Mouse (Mus musculus) ES-E14 (cell line): ENCODE results near the gene Pip4k2a. TPM values are rescaled to one million over a fixed set of nuclear protein-coding genes. Genes with fewer than 3 reads are reported as not detected.

Source experiments
- DNase-seq: peaks from one replicate; pipeline ENCODE4 v3.0.0-alpha.2; 2013; ENCODE audit warnings: low read depth, low spot score
- H3K27ac ChIP-seq: 2 replicates; pipeline ENCODE4 v1.5.1; 2012; ENCODE audit warnings: low read depth, mild to moderate bottlenecking, low read length, moderate library complexity, mixed read lengths; ENCODE audit not compliant: poor library complexity, insufficient read depth, severe bottlenecking
- H3K36me3 ChIP-seq: 2 replicates; pipeline ENCODE4 v1.6.1; 2012; ENCODE audit warnings: mild to moderate bottlenecking, low read length, moderate library complexity, mixed read lengths; ENCODE audit not compliant: control insufficient read depth, poor library complexity, insufficient read depth, severe bottlenecking
- H3K4me1 ChIP-seq, 2 experiments: fragments of 150-350 bp in 1 of 2; sonication (generic) in 1 of 2; 2 replicates each; pipeline ENCODE4 v1.6.1; 2012; ENCODE audit warnings: low read length in 2 of 2, mild to moderate bottlenecking in 1 of 2, mixed read lengths in 1 of 2; ENCODE audit not compliant: control insufficient read depth in 2 of 2, insufficient read depth in 2 of 2, poor library complexity in 1 of 2
- H3K4me3 ChIP-seq, 2 experiments: fragments of 150-350 bp in 1 of 2; sonication (generic) in 1 of 2; 2 replicates each; pipeline ENCODE4 v1.5.1; 2012; ENCODE audit warnings: low read length in 2 of 2, low read depth in 1 of 2, mild to moderate bottlenecking in 1 of 2, mixed read lengths in 1 of 2; ENCODE audit not compliant: insufficient read depth in 1 of 2, poor library complexity in 1 of 2, severe bottlenecking in 1 of 2
- H3K9ac ChIP-seq: 2 replicates; pipeline ENCODE4 v1.6.1; 2012; ENCODE audit warnings: low read depth, mild to moderate bottlenecking, low read length, mixed read lengths; ENCODE audit not compliant: poor library complexity, insufficient read depth, severe bottlenecking
- H3K9me3 ChIP-seq: fragments of 150-350 bp; sonication (generic); 2 replicates; pipeline ENCODE4 v1.6.1; 2012; ENCODE audit warnings: low read depth, mild to moderate bottlenecking, low read length; ENCODE audit not compliant: control insufficient read depth, insufficient read depth
- CHD2 ChIP-seq: IDR thresholded peaks from 2 replicates; pipeline ENCODE4 v1.6.1; 2014; ENCODE audit warnings: mild to moderate bottlenecking, low read depth, low read length, inconsistent platforms
- HCFC1 ChIP-seq: IDR thresholded peaks from 2 replicates; pipeline ENCODE4 v1.6.1; 2012; ENCODE audit warnings: low read length, inconsistent platforms, borderline replicate concordance; ENCODE audit not compliant: insufficient read depth
- MAFK ChIP-seq: IDR thresholded peaks from 2 replicates; pipeline ENCODE4 v1.6.1; 2014; ENCODE audit warnings: mild to moderate bottlenecking, low read depth, low read length, inconsistent platforms; ENCODE audit not compliant: insufficient read depth
- ZC3H11A ChIP-seq: IDR thresholded peaks from 2 replicates; pipeline ENCODE4 v1.6.1; 2012; ENCODE audit warnings: low read depth, mild to moderate bottlenecking, inconsistent platforms, low read length, borderline replicate concordance
- ZNF384 ChIP-seq: IDR thresholded peaks from 2 replicates; pipeline ENCODE4 v1.6.1; 2012; ENCODE audit warnings: low read depth, low read length, inconsistent platforms
- in situ Hi-C, 2 experiments: fragments of 600-800 bp; cut with MboI; formaldehyde crosslinking; loops; one replicate each; pipeline ENCODE4 v1.15.1; 2025; ENCODE audit warnings: low sequenced_read_pairs in 2 of 2, inconsistent platforms in 1 of 2; ENCODE audit not compliant: unreplicated experiment in 2 of 2
- total RNA-seq: library from RNA; depleted of rRNA; stranded (reverse); fragments of 300-350 nt; gene quantifications from 2 replicates; pipeline ENCODE4 v1.2.3, GENCODE M21; 2012

The Pip4k2a gene
- total RNA-seq, 1 experiment: 3.0 TPM

GRCm38 (mm10) chr2:18874626-18875025, 123.3 kb downstream of the Pip4k2a start:
- no peak for DNase-seq
- H3K27ac ChIP-seq: no peak overlapping the region
- no peaks in the 10 kb centered on the region; the same call in 1 of the 2 replicates for H3K36me3 ChIP-seq
- no peaks in the 10 kb centered on the region for H3K9me3 ChIP-seq
- TF ChIP-seq MAFK: no peak
- no peak for TF ChIP-seq ZNF384
- TF ChIP-seq ZC3H11A: no peak
- TF ChIP-seq HCFC1: no peak
- TF ChIP-seq CHD2: no peak
- no peak overlapping the region for H3K4me3 ChIP-seq
- in situ Hi-C loops: no loop called here
- no peak overlapping the region for H3K9ac ChIP-seq
- H3K4me1 ChIP-seq: no peaks in the 10 kb centered on the region

- Histone ChIP-seq H3K9ac (no peak overlapping the region), H3K36me3 (no peaks in the 10 kb centered on the region; the same call in 1 of the 2 replicates), H3K9me3 (no peaks in the 10 kb centered on the region), H3K4me1 (no peaks in the 10 kb centered on the region), H3K4me3 (no peak overlapping the region), H3K27ac (no peak overlapping the region)
- no peak for DNase-seq
- TF ChIP-seq ZC3H11A: no peak
- TF ChIP-seq CHD2: no peak
- TF ChIP-seq MAFK: no peak
- no peak for TF ChIP-seq ZNF384
- no peak for TF ChIP-seq HCFC1
- in situ Hi-C loops: no loop called here
Measured at GRCm38 (mm10) chr2:18874063-18874462, 123.9 kb downstream of the Pip4k2a start.

- DNase-seq: no peak
- Histone ChIP-seq H3K4me1 (no peaks in the 10 kb centered on the region), H3K27ac (no peak overlapping the region), H3K9ac (no peak overlapping the region), H3K4me3 (no peak overlapping the region), H3K9me3 (no peaks in the 10 kb centered on the region), H3K36me3 (no peaks in the 10 kb centered on the region; the same call in 1 of the 2 replicates)
- in situ Hi-C loops: no loop called here
- TF ChIP-seq HCFC1 (no peak), ZNF384 (no peak), MAFK (no peak), ZC3H11A (no peak), CHD2 (no peak)
Measured at GRCm38 (mm10) chr2:18873440-18873839, 124.5 kb downstream of the Pip4k2a start.

GRCm38 (mm10) chr2:18872797-18873196, 125.1 kb downstream of the Pip4k2a start:
- Histone ChIP-seq H3K4me1 (no peaks in the 10 kb centered on the region), H3K27ac (no peak overlapping the region), H3K9me3 (no peaks in the 10 kb centered on the region), H3K4me3 (no peak overlapping the region), H3K36me3 (no peaks in the 10 kb centered on the region; the same call in 1 of the 2 replicates), H3K9ac (no peak overlapping the region)
- peak; percentile 66 for DNase-seq
- TF ChIP-seq MAFK (no peak), ZNF384 (no peak), ZC3H11A (peak; percentile 67; the same call in 1 of the 2 replicates), HCFC1 (no peak), CHD2 (no peak)
- in situ Hi-C loops: no loop called here

GRCm38 (mm10) chr2:18871087-18871486, 126.8 kb downstream of the Pip4k2a start:
- no peak for DNase-seq
- no peak for TF ChIP-seq MAFK
- no peak for TF ChIP-seq ZC3H11A
- no peak for TF ChIP-seq ZNF384
- no peak for TF ChIP-seq CHD2
- TF ChIP-seq HCFC1: no peak
- Histone ChIP-seq H3K4me1 (no peaks in the 10 kb centered on the region), H3K9ac (no peak overlapping the region), H3K4me3 (no peak overlapping the region), H3K9me3 (no peaks in the 10 kb centered on the region), H3K27ac (no peak overlapping the region), H3K36me3 (no peaks in the 10 kb centered on the region)
- in situ Hi-C loops: no loop called here
